Mouse (Mus musculus) small intestine, adult 2 months (tissue): ENCODE measurements around the gene Pde3a.

Source experiments
- CTCF ChIP-seq: fragments of 200-500 bp; IDR thresholded peaks from 2 replicates; pipeline ENCODE4 v1.5.1; 2012; ENCODE audit warnings: low read depth, mild to moderate bottlenecking, control low read depth, inconsistent platforms, low read length, moderate library complexity, mixed read lengths; ENCODE audit not compliant: insufficient replicate concordance, insufficient read length; ENCODE audit errors: extremely low read depth
- POLR2A ChIP-seq: fragments of 200-500 bp; IDR thresholded peaks from 2 replicates; pipeline ENCODE4 v1.6.1; 2012; ENCODE audit warnings: low read depth, mild to moderate bottlenecking, control low read depth, inconsistent platforms, low read length, moderate library complexity

DNA sequence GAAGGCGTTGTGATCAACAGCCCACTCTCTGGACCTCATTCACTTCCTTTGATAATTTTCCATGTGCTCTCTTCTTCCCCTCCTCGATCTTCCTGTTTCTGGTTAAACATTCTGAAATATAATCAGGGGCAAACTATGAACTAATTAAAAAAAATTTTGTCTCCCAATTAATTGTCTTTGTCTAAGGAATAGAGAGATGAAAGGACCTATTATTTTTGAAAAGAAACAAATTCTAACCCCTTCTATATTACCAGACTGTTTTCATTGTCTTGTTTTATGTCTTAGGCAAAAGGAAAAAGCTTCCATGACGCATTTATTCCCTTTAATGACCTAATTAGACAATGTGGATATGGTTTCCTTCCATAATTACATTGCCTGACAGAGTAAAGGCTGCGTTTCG lies 156.4 kb downstream of the Pde3a start:
- no peak for TF ChIP-seq CTCF
- TF ChIP-seq POLR2A = no peak
